Mouse (Mus musculus): ENCODE data around the gene Zbtb16. TPM values are rescaled to one million over a fixed set of nuclear protein-coding genes. Genes with fewer than 3 reads are reported as not detected.

Gene Zbtb16
- total RNA-seq, 2 experiments from 2014 or later, result 129 to 168 TPM

Other genes with a start within 250 kb of the Zbtb16 start
- 1 to 10 TPM; 2.8 to 5.2 TPM for gene Nnmt, start 231.1 kb downstream of the Zbtb16 start, total RNA-seq (2021)
- not detected for gene Htr3a, start 74.9 kb upstream of the Zbtb16 start, total RNA-seq (2021)
- not detected for gene Htr3b, start 128.8 kb upstream of the Zbtb16 start, total RNA-seq (2021)
- gene Usp28, start 149.2 kb upstream of the Zbtb16 start, total RNA-seq (2021), result 10 to 100 TPM; 68.2 to 77.8 TPM
- 1 to 10 TPM; 7.4 to 8.4 TPM for gene Zw10, start 219.4 kb upstream of the Zbtb16 start, total RNA-seq (2021)
- under 1 TPM in 1 of 2 experiments, not detected in 1; 0.42 TPM for gene Tmprss5, start 245.0 kb upstream of the Zbtb16 start, total RNA-seq (2021)

Measured in gastrocnemius, postnatal 36 days (tissue).